Mouse (Mus musculus) liver, embryonic 16.5 days (tissue): ENCODE results near the gene Pgap3. TPM values are rescaled to one million over a fixed set of nuclear protein-coding genes. Genes with fewer than 3 reads are reported as not detected.
A peak's percentile ranks its signal among the peaks of the same experiment; 100 is the strongest.

Experiments
- ATAC-seq: fragments of 200-750 bp; cut with Nextera tagmentation; 2 replicates; pipeline ENCODE4 v1.8.0; 2017; ENCODE audit warnings: low read depth, mild to moderate bottlenecking, moderate number of reproducible peaks, moderate library complexity
- H3K27ac ChIP-seq: fragments of 300-500 bp; sonication (generic); 2 replicates; pipeline ENCODE4 v1.5.1; 2014; ENCODE audit warnings: mild to moderate bottlenecking, low read length
- H3K27me3 ChIP-seq: fragments of 300-500 bp; sonication (generic); 2 replicates; pipeline ENCODE4 v1.6.1; 2014; ENCODE audit warnings: low read depth, low read length, mixed read lengths; ENCODE audit not compliant: control insufficient read depth, insufficient read depth
- H3K36me3 ChIP-seq: fragments of 300-500 bp; sonication (generic); 2 replicates; pipeline ENCODE4 v1.6.1; 2014; ENCODE audit warnings: mild to moderate bottlenecking; ENCODE audit not compliant: control insufficient read depth, insufficient read depth
- H3K4me1 ChIP-seq: fragments of 300-500 bp; sonication (generic); 2 replicates; pipeline ENCODE4 v1.6.1; 2014; ENCODE audit warnings: low read depth, low read length, mixed read lengths; ENCODE audit not compliant: control insufficient read depth
- H3K4me2 ChIP-seq: fragments of 300-500 bp; sonication (generic); 2 replicates; pipeline ENCODE4 v1.6.1; 2014; ENCODE audit warnings: low read depth, low read length, mixed read lengths
- H3K4me3 ChIP-seq: fragments of 300-500 bp; sonication (generic); 2 replicates; pipeline ENCODE4 v1.5.1; 2014; ENCODE audit warnings: low read depth, mild to moderate bottlenecking, low read length
- H3K9ac ChIP-seq: fragments of 300-500 bp; sonication (generic); 2 replicates; pipeline ENCODE4 v1.6.1; 2014; ENCODE audit warnings: low read depth, low read length
- H3K9me3 ChIP-seq: fragments of 300-500 bp; sonication (generic); replicated peaks from 2 replicates; pipeline ENCODE4 v1.6.1; 2016; ENCODE audit warnings: low read length; ENCODE audit not compliant: control insufficient read depth
- WGBS: fragments of 180-500 bp; shearing (Covaris S2); extraction: QIAGEN DNeasy Blood & Tissue Kit; methylation state at CpG from one replicate; pipeline ENCODE4 v1.1.7; 2014; ENCODE audit not compliant: insufficient replicate concordance; 5-methylcytosine and 5-hydroxymethylcytosine counted together
- polyA plus RNA-seq: library from polyadenylated mRNA; unstranded; fragments of >200 nt; fragmentation: Nextera tagmentation; extraction: Ambion mirVana; gene quantifications from 2 replicates; pipeline ENCODE4 v1.2.1, GENCODE M21; 2015

The Pgap3 gene
- polyA plus RNA-seq, 1 experiment from 2014 or later, result 3.4 TPM

GRCm38 (mm10) chr11:98443688-98444087 lies 43.4 kb upstream of the Pgap3 start:
- H3K27me3 ChIP-seq, result peaks cover 27% of the 10 kb centered on the region
- no peaks in the 10 kb centered on the region for H3K36me3 ChIP-seq
- H3K27ac ChIP-seq, result no peak overlapping the region
- no peak overlapping the region for H3K4me3 ChIP-seq
- ATAC-seq, result no peak
- WGBS, result 76% methylated on average over 1 of the region's 1 CpGs
- H3K9ac ChIP-seq, result no peak overlapping the region
- H3K4me2 ChIP-seq, result no peak overlapping the region
- H3K4me1 ChIP-seq, result no peaks in the 10 kb centered on the region; the same call in 1 of the 2 replicates
- H3K9me3 ChIP-seq, result no peaks in the 10 kb centered on the region

GRCm38 (mm10) chr11:98438331-98439158 lies 38.3 kb upstream of the Pgap3 start, which contains the start of gene Mien1:
Mien1 (minus strand) TSS chr11:98438991.
- Histone ChIP-seq H3K4me1 (peaks cover 5% of the 10 kb centered on the region; the same call in 1 of the 2 replicates), H3K4me2 (peak within 1 kb of the TSS; percentile 93), H3K36me3 (no peaks in the 10 kb centered on the region), H3K4me3 (peak within 1 kb of the TSS; percentile 83), H3K9me3 (no peaks in the 10 kb centered on the region), H3K27ac (peak within 1 kb of the TSS; percentile 79), H3K9ac (peak within 1 kb of the TSS; percentile 71), H3K27me3 (no peaks in the 10 kb centered on the region)
- ATAC-seq, result peak; percentile 84
- 2% methylated on average over 43 of the region's 43 CpGs for WGBS

DNA sequence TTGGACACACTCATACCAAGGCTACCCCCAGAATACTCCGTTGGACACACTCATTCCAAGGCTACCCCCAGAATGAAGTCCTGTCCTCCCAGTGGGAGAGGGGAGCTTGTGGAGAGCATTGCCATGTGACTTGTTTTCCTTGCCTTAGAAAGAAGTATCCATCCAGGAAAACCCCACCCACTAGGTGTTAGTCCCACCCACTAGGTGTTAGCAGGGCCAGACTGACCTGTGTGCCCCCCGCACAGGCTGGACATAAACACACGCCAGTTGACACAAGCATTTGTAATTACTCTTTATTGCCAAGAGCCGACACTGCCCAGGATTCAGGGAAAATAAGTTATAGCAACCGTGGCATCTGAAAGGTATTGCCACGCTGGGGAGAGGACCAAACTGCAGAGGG lies 37.2 kb upstream of the Pgap3 start:
- 73% methylated on average over 6 of the region's 6 CpGs for WGBS

GRCm38 (mm10) chr11:98435723-98436122 lies 35.4 kb upstream of the Pgap3 start:
- no peak for ATAC-seq
- no peak overlapping the region for H3K9ac ChIP-seq
- no peaks in the 10 kb centered on the region for H3K27me3 ChIP-seq
- no peaks in the 10 kb centered on the region for H3K36me3 ChIP-seq
- H3K4me3 ChIP-seq, result no peak overlapping the region
- 80% methylated on average over 9 of the region's 9 CpGs for WGBS
- peaks cover 5% of the 10 kb centered on the region; the same call in 1 of the 2 replicates for H3K4me1 ChIP-seq
- H3K4me2 ChIP-seq, result no peak overlapping the region
- H3K27ac ChIP-seq, result no peak overlapping the region
- H3K9me3 ChIP-seq, result no peaks in the 10 kb centered on the region

More for the DNA sequence above, 37.2 kb upstream of the Pgap3 start:
- no peak for ATAC-seq
- no peak overlapping the region for H3K27ac ChIP-seq
- H3K27me3 ChIP-seq, result no peaks in the 10 kb centered on the region
- no peaks in the 10 kb centered on the region for H3K9me3 ChIP-seq
- H3K4me3 ChIP-seq, result no peak overlapping the region
- H3K4me1 ChIP-seq, result peaks cover 5% of the 10 kb centered on the region; the same call in 1 of the 2 replicates
- H3K9ac ChIP-seq, result no peak overlapping the region
- H3K4me2 ChIP-seq, result no peak overlapping the region
- H3K36me3 ChIP-seq, result no peaks in the 10 kb centered on the region

- Histone ChIP-seq H3K27me3 (no peaks in the 10 kb centered on the region), H3K9ac (no peak overlapping the region), H3K27ac (no peak overlapping the region), H3K9me3 (no peaks in the 10 kb centered on the region), H3K36me3 (no peaks in the 10 kb centered on the region), H3K4me2 (no peak overlapping the region), H3K4me3 (no peak overlapping the region), H3K4me1 (no peaks in the 10 kb centered on the region)
- no peak for ATAC-seq
- WGBS, result 54% methylated on average over 9 of the region's 9 CpGs
Measured at GRCm38 (mm10) chr11:98431743-98432502, 31.6 kb upstream of the Pgap3 start.

DNA sequence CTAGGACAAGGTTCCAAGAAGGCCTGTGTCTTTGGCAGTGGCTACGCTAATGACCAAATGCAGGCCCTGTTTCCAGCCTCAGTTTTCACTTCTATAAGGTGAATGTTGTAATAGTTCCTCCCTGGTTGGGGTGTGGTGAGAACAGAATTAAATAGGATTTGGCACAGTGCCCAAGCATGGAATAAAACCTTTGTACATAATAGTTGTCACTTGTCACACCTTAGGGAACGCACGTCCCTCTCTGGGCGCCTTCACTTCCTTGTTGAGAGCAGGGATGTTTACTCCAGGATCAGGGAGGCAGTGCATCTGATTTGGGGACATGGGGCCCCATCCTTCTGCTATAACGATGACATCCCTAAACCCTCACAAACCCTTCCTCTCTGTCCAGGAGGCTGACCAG lies 28.1 kb upstream of the Pgap3 start:
- no peaks in the 10 kb centered on the region for H3K27me3 ChIP-seq
- H3K27ac ChIP-seq, result no peak overlapping the region
- no peak overlapping the region for H3K9ac ChIP-seq
- ATAC-seq, result no peak
- H3K4me1 ChIP-seq, result no peaks in the 10 kb centered on the region
- no peak overlapping the region for H3K4me2 ChIP-seq
- no peaks in the 10 kb centered on the region for H3K36me3 ChIP-seq
- no peaks in the 10 kb centered on the region for H3K9me3 ChIP-seq
- no peak overlapping the region for H3K4me3 ChIP-seq
- 63% methylated on average over 5 of the region's 5 CpGs for WGBS

DNA sequence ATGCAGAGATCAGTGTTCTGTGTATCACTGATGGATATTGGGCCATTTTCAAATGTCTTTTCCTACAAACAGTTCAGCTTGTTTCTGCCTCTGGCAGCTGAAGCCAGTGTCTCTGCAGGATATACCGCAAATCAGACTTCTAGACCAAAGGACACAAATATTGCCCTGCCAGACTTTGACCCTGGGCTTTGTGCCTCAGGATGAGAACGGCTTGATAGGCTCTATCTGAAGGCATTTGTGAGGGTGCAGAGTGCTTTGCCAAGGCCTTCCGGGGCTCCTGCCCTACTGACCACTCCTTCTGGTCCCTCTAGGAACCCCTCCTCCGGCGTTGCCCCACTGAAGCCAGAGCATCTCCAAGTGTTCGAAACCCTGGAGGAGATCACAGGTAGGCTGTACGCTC lies 26.3 kb upstream of the Pgap3 start:
- 69% methylated on average over 7 of the region's 7 CpGs for WGBS
- H3K36me3 ChIP-seq, result no peaks in the 10 kb centered on the region
- H3K4me3 ChIP-seq, result no peak overlapping the region
- H3K4me2 ChIP-seq, result no peak overlapping the region
- H3K4me1 ChIP-seq, result no peaks in the 10 kb centered on the region
- ATAC-seq, result no peak
- no peak overlapping the region for H3K27ac ChIP-seq
- H3K27me3 ChIP-seq, result no peaks in the 10 kb centered on the region
- H3K9ac ChIP-seq, result no peak overlapping the region
- no peaks in the 10 kb centered on the region for H3K9me3 ChIP-seq

GRCm38 (mm10) chr11:98418939-98419547 lies 18.8 kb upstream of the Pgap3 start:
- 68% methylated on average over 10 of the region's 10 CpGs for WGBS
- Histone ChIP-seq H3K4me3 (no peak overlapping the region), H3K9ac (no peak overlapping the region), H3K36me3 (no peaks in the 10 kb centered on the region), H3K4me1 (no peaks in the 10 kb centered on the region), H3K27ac (no peak overlapping the region), H3K9me3 (no peaks in the 10 kb centered on the region), H3K27me3 (peaks cover 8% of the 10 kb centered on the region), H3K4me2 (no peak overlapping the region)
- no peak for ATAC-seq
